Mouse (Mus musculus) bone marrow macrophage, adult 2 months (primary cell): ENCODE results near the gene Lmna.

Experiments
- CTCF ChIP-seq: IDR thresholded peaks from 2 replicates; pipeline ENCODE4 v1.5.1; 2012; ENCODE audit warnings: low read depth, mild to moderate bottlenecking, low read length, moderate library complexity
- POLR2A ChIP-seq: IDR thresholded peaks from 2 replicates; pipeline ENCODE4 v1.6.1; 2012; ENCODE audit warnings: mild to moderate bottlenecking, low read depth, low read length, borderline replicate concordance

DNA sequence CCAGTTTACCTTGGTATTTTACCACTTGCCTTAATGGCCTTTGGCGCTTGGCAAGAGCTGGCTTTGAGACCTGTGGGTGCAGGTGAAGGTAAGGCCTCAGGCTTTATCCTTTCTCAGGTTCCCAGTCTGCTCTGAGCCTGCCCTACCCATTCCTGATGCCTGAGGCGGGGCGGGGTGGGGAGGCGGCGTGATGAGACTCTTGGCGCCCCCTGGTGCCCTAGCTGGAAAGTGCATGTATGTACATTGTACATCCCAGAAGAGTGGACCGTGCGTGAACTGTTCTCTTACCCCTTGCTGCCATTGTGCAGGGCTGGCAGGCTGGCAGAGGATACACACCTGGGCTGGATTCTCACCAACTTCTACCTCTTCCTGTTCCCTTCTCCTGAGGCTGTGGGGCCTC lies 32.0 kb downstream of the Lmna start:
- TF ChIP-seq POLR2A (no peak), CTCF (peak; percentile 71)
